In genomic region chr3:36571827-36572378, GRCm38 (mm10) we compare ENCODE assay signal across 8 mouse cellular contexts. TPM values are rescaled to one million over a fixed set of nuclear protein-coding genes. Genes with fewer than 3 reads are reported as not detected.
DNase-seq lines count a peak whose midpoint lies in the region; ATAC-seq and TF ChIP-seq lines count a peak whose summit lies in the region.

TSS of gene Ccna2 (minus strand) at chr3:36572150.

- no peaks in the 10 kb centered on the region for H3K27me3 ChIP-seq in megakaryocyte, embryonic 14.5 days (replicated peaks)

- TF ChIP-seq POLR2A in cortical plate, adult 2 months (IDR thresholded peaks at IDR 0.05; ENCODE audit: extremely low read depth, insufficient read depth, low read length) = peak; percentile 87

- DNase-seq in gastrocnemius, adult 8-10 months (ENCODE audit: low spot score in 2 of 2) = peak; percentile 93 to 95
- DNase-seq in hindlimb bud, embryonic 11.5 days (ENCODE audit: extremely low spot score, low read depth, low spot score) = peak; percentile 85
- DNase-seq in left cerebral cortex, adult 8-10 months (ENCODE audit: low spot score in 2 of 2) = peak; percentile 92 to 98
- peak; percentile 99 for DNase-seq in right cerebral cortex, postnatal 10 days (ENCODE audit: low spot score in 2 of 2)
- DNase-seq in urinary bladder, postnatal 25 days (ENCODE audit: low spot score) = peak; percentile 95

- H3K9me3 ChIP-seq in megakaryocyte, embryonic 14.5 days = no peaks in the 10 kb centered on the region

- ATAC-seq in activated CD4-positive, CD25-positive, alpha-beta regulatory T cell, adult 4 months = peak; percentile 93

- H3K4me1 ChIP-seq in cortical plate, adult 2 months (ENCODE audit: control insufficient read depth, insufficient read depth, low read length) = no peaks in the 10 kb centered on the region
- peaks cover 36% of the 10 kb centered on the region for H3K4me1 ChIP-seq in megakaryocyte, embryonic 14.5 days

- peaks cover 33% of the 10 kb centered on the region for H3K36me3 ChIP-seq in megakaryocyte, embryonic 14.5 days (replicated peaks; ENCODE audit: low read length)

- H3K4me3 ChIP-seq in cortical plate, adult 2 months (ENCODE audit: insufficient read depth, low read length) = peak within 1 kb of the TSS; percentile 55
- peak within 1 kb of the TSS; percentile 95 for H3K4me3 ChIP-seq in megakaryocyte, embryonic 14.5 days (replicated peaks)

- peak; percentile 38; the same call in 1 of the 2 replicates for TF ChIP-seq CTCF in cortical plate, adult 2 months (IDR thresholded peaks at IDR 0.05; ENCODE audit: extremely low read depth, insufficient read depth, low read length)

- peak within 1 kb of the TSS; percentile 27 for H3K27ac ChIP-seq in cortical plate, adult 2 months (ENCODE audit: insufficient read depth, low read length)

RNA-seq across cellular contexts. Expression of gene Ccna2, which starts in this region (rescaled TPM):
- polyA plus RNA-seq in activated CD4-positive, CD25-positive, alpha-beta regulatory T cell, adult 4 months (2017; shearing (Covaris generic)) = 10 to 100 TPM; 14.7 to 15.1 TPM
- polyA plus RNA-seq in cortical plate, adult 2 months (2012; rRNA removed) = 3.3 and 4.0 TPM in 2 replicates
- under 1 TPM in 1 of 4 experiments, not detected in 3; 0.16 TPM for total RNA-seq in gastrocnemius, adult 8-10 months (2022)
- 1 to 10 TPM in 3 of 4 experiments, under 1 TPM in 1; 0.99 to 1.4 (median 1.1) TPM for total RNA-seq in left cerebral cortex, adult 8-10 months (2022)
- polyA plus RNA-seq in megakaryocyte, embryonic 14.5 days (2012; ENCODE audit: insufficient read depth, low replicate concordance) = 46.4 and 61.7 TPM in 2 replicates

Comparison
In these comparisons a context has a peak if more than half of its experiments do, and no peak if none do; other contexts are left out.
1. Peak in every context shown above with its lines: DNase-seq, ATAC-seq, H3K4me3 ChIP-seq and H3K27ac ChIP-seq.
2. Peak in DNase-seq in gastrocnemius, adult 8-10 months; RNA of the gene not detected or under 1 TPM.